Mouse (Mus musculus) neural tube, embryonic 14.5 days (tissue): Measurements from ENCODE around the gene Azin2. TPM values are rescaled to one million over a fixed set of nuclear protein-coding genes. Genes with fewer than 3 reads are reported as not detected.

ENCODE experiments used
- ATAC-seq: fragments of 200-750 bp; cut with Nextera tagmentation; 2 replicates; pipeline ENCODE4 v1.8.0; 2017; ENCODE audit warnings: low read depth, mild to moderate bottlenecking, moderate TSS enrichment, moderate library complexity
- H3K27ac ChIP-seq: fragments of 300-500 bp; sonication (generic); 2 replicates; pipeline ENCODE4 v1.5.1; 2014; ENCODE audit warnings: low read depth, mild to moderate bottlenecking, control low read depth, low read length, moderate library complexity, mixed read lengths
- H3K27me3 ChIP-seq: fragments of 300-500 bp; sonication (generic); 2 replicates; pipeline ENCODE4 v1.6.1; 2014; ENCODE audit warnings: low read length; ENCODE audit not compliant: control insufficient read depth, insufficient read depth
- H3K36me3 ChIP-seq: fragments of 300-500 bp; sonication (generic); 2 replicates; pipeline ENCODE4 v1.6.1; 2014; ENCODE audit warnings: low read length, mixed read lengths; ENCODE audit not compliant: control insufficient read depth, insufficient read depth
- H3K4me1 ChIP-seq: fragments of 300-500 bp; sonication (generic); 2 replicates; pipeline ENCODE4 v1.6.1; 2014; ENCODE audit warnings: low read length; ENCODE audit not compliant: control insufficient read depth, insufficient read depth
- H3K4me2 ChIP-seq: fragments of 300-500 bp; sonication (generic); 2 replicates; pipeline ENCODE4 v1.6.1; 2014; ENCODE audit warnings: mild to moderate bottlenecking, low read depth, low read length, control low read depth
- H3K4me3 ChIP-seq: fragments of 300-500 bp; sonication (generic); 2 replicates; pipeline ENCODE4 v1.5.1; 2014; ENCODE audit warnings: low read depth, low read length, control low read depth, mixed read lengths
- H3K9ac ChIP-seq: fragments of 300-500 bp; sonication (generic); replicated peaks from 2 replicates; pipeline ENCODE4 v1.6.1; 2014; ENCODE audit warnings: low read depth, mild to moderate bottlenecking, control low read depth, low read length, mixed read lengths
- H3K9me3 ChIP-seq: fragments of 300-500 bp; sonication (generic); 2 replicates; pipeline ENCODE4 v1.6.1; 2016; ENCODE audit warnings: low read length; ENCODE audit not compliant: control insufficient read depth
- WGBS: fragments of 180-500 bp; shearing (Covaris S2); extraction: QIAGEN DNeasy Blood & Tissue Kit; methylation state at CpG from one replicate; pipeline ENCODE4 v1.1.7; 2014; 5-methylcytosine and 5-hydroxymethylcytosine counted together
- polyA plus RNA-seq: library from polyadenylated mRNA; unstranded; fragments of >200 nt; fragmentation: Nextera tagmentation; extraction: Ambion mirVana; gene quantifications from 2 replicates; pipeline ENCODE4 v1.2.1, GENCODE M21; 2014

The Azin2 gene
- polyA plus RNA-seq, 1 experiment from 2014 or later = 19.9 TPM

- H3K27me3 ChIP-seq = no peaks in the 10 kb centered on the region
- peaks cover 22% of the 10 kb centered on the region for H3K4me1 ChIP-seq
- H3K4me2 ChIP-seq = no peak overlapping the region
- no peaks in the 10 kb centered on the region for H3K9me3 ChIP-seq
- 85% methylated on average over 12 of the region's 12 CpGs for WGBS
- H3K36me3 ChIP-seq = no peaks in the 10 kb centered on the region
- no peak overlapping the region for H3K9ac ChIP-seq
- H3K4me3 ChIP-seq = no peak overlapping the region
- no peak for ATAC-seq
- no peak overlapping the region; the same call in 1 of the 2 replicates for H3K27ac ChIP-seq
These were observed 72.3 kb downstream of the Azin2 start for GRCm38 (mm10) chr4:128889752-128890630.

DNA sequence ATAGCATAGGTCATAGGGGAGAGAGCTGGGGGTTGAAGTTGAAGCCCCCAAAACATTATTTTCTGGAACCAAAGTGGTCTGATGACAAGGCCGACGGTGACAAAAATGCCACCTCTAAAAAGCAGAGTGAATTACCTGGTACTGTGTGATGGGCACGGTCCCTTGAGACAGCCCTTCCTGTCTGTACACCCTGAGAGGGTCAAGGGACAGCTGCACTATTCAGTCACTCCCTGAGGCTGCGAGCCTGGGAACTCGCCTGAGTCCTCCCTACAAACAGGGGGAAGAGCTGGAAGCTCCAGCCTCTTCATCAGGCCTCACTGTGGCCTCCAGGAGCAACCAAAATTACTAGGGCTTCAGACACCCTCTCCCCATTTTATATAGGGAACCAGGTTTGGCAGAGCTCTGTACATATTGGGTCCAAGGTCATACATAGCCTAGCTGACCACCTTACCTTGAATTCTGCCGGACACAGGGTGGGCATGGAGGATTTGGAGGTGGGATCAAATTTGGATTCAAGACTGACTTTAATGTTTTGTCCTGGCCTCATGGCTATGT lies 73.7 kb downstream of the Azin2 start:
- ATAC-seq = no peak
- Histone ChIP-seq H3K4me3 (no peak overlapping the region), H3K9me3 (no peaks in the 10 kb centered on the region), H3K36me3 (no peaks in the 10 kb centered on the region), H3K4me2 (no peak overlapping the region), H3K4me1 (peaks cover 29% of the 10 kb centered on the region), H3K9ac (no peak overlapping the region), H3K27ac (no peak overlapping the region), H3K27me3 (no peaks in the 10 kb centered on the region)
- WGBS = 82% methylated on average over 6 of the region's 6 CpGs

DNA sequence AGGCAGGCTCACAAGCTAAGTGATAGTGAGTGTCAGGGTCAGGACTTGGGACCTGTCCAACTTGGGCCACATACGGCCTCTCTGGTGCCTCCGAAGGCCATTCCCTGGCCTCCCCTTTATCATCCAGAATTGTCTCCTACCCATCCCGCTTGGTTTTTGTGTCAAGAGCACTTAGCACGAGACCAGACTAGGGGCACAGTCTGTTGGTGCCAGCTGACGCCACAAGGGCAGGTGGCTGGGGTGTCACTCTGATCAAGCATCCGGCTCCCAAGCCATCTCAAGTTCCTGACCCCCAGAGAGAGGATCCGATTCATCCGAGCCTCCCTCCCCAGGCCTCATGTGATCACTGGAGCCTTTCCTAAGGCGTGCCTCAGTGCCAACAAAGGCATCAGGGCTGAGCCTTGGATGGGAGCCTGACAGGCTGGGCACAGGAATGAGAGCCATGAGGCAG lies 74.6 kb downstream of the Azin2 start:
- Histone ChIP-seq H3K4me3 (no peak overlapping the region), H3K27ac (peak overlapping the region; percentile 28; the same call in 1 of the 2 replicates), H3K27me3 (no peaks in the 10 kb centered on the region), H3K9ac (no peak overlapping the region; the same call in 1 of the 2 replicates), H3K4me2 (0 out of 2 replicates have a peak overlapping the region, but pooled peaks have one; percentile 33), H3K9me3 (no peaks in the 10 kb centered on the region), H3K36me3 (no peaks in the 10 kb centered on the region), H3K4me1 (peaks cover 31% of the 10 kb centered on the region)
- 30% methylated on average over 9 of the region's 9 CpGs for WGBS
- ATAC-seq = no peak

- H3K27ac ChIP-seq = peak overlapping the region; percentile 61; the same call in 1 of the 2 replicates
- 69% methylated on average over 10 of the region's 10 CpGs for WGBS
These were observed 75.2 kb downstream of the Azin2 start for GRCm38 (mm10) chr4:128887026-128887425.

DNA sequence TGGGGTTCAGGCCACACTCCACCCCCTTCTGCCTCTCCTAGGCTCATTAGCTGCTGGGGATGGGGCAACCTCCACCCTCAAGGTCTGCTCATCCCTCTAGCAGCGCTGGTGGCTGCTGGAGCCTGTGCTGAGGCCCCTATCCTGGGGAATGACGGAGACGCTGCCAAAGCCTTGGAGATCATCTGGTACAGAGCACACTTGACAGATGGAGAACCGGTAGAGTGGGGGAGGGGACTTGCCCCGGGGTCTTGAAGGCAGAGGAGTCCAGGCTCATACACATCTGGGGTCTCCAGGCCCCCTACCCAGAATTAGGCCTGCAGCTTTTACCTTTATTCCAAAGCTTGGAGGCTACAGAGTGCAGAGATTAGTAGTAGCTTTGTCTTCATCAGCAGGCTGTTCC lies 75.7 kb downstream of the Azin2 start:
- peaks cover 31% of the 10 kb centered on the region for H3K4me1 ChIP-seq
- H3K9me3 ChIP-seq = no peaks in the 10 kb centered on the region
- no peak for ATAC-seq
- 16% methylated on average over 5 of the region's 5 CpGs for WGBS
- H3K36me3 ChIP-seq = no peaks in the 10 kb centered on the region
- H3K4me2 ChIP-seq = peak overlapping the region; percentile 33
- no peak overlapping the region; the same call in 1 of the 2 replicates for H3K9ac ChIP-seq
- no peaks in the 10 kb centered on the region for H3K27me3 ChIP-seq
- H3K27ac ChIP-seq = peak overlapping the region; percentile 61; the same call in 1 of the 2 replicates
- no peak overlapping the region for H3K4me3 ChIP-seq

More at GRCm38 (mm10) chr4:128887026-128887425, 75.2 kb downstream of the Azin2 start:
- H3K9me3 ChIP-seq = no peaks in the 10 kb centered on the region
- no peak overlapping the region for H3K4me3 ChIP-seq
- ATAC-seq = no peak
- no peaks in the 10 kb centered on the region for H3K27me3 ChIP-seq
- no peak overlapping the region; the same call in 1 of the 2 replicates for H3K9ac ChIP-seq
- no peaks in the 10 kb centered on the region for H3K36me3 ChIP-seq
- H3K4me2 ChIP-seq = peak overlapping the region; percentile 33
- peaks cover 31% of the 10 kb centered on the region for H3K4me1 ChIP-seq

DNA sequence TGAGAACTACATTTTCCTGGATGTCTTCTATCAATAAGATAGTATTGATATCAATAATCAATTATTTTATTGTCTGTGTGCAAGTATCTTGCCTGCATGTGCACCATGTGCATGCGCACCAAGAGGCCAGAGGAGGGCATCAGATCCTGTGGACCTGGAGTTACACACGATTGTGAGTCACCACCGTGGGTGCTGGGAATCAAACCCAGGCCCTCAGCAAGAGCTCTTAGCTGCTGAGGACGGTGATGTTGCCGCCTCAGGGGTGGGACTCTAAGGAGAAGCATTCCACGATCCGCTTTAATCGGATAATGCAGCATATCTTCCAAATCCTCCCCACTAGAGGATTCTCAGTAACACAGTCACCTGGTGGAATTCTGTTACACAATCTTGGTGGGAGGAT lies 76.7 kb downstream of the Azin2 start:
- H3K27me3 ChIP-seq = no peaks in the 10 kb centered on the region
- H3K36me3 ChIP-seq = no peaks in the 10 kb centered on the region
- peak overlapping the region; percentile 83; the same call in 1 of the 2 replicates for H3K4me2 ChIP-seq
- WGBS = 97% methylated on average over 8 of the region's 8 CpGs
- H3K4me1 ChIP-seq = peaks cover 31% of the 10 kb centered on the region
- no peaks in the 10 kb centered on the region for H3K9me3 ChIP-seq
- ATAC-seq = no peak
- no peak overlapping the region for H3K27ac ChIP-seq
- H3K9ac ChIP-seq = no peak overlapping the region
- no peak overlapping the region for H3K4me3 ChIP-seq

DNA sequence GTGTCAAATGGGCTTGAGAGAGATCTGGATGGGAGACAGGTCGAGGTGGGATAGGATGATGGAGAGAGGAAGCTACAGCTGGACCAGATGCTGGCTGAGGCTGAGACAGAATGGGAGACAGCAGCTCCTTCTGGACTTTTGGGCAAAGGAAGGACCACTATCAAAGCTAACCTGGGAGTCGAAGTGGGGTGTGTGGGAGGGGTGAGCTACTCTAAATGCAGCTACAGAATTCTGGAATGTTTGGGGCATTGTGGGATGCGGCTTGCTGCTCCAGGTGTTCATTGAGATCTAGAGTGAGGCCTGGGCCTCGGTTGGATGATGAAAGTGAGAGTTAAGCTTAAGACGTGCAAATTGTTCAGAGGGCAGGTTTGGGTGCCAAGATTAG lies 77.5 kb downstream of the Azin2 start:
- peak overlapping the region; percentile 82; the same call in 1 of the 2 replicates for H3K27ac ChIP-seq
- no peaks in the 10 kb centered on the region for H3K9me3 ChIP-seq
- 56% methylated on average over 5 of the region's 5 CpGs for whole genome bisulfite sequencing
- peak overlapping the region; percentile 83 for H3K9ac ChIP-seq
- peak overlapping the region; percentile 83 for H3K4me2 ChIP-seq
- peak overlapping the region; percentile 83 for H3K4me3 ChIP-seq
- H3K36me3 ChIP-seq = no peaks in the 10 kb centered on the region
- ATAC-seq = no peak; the same call in 1 of the 2 replicates
- H3K27me3 ChIP-seq = no peaks in the 10 kb centered on the region
- H3K4me1 ChIP-seq = peaks cover 31% of the 10 kb centered on the region

DNA sequence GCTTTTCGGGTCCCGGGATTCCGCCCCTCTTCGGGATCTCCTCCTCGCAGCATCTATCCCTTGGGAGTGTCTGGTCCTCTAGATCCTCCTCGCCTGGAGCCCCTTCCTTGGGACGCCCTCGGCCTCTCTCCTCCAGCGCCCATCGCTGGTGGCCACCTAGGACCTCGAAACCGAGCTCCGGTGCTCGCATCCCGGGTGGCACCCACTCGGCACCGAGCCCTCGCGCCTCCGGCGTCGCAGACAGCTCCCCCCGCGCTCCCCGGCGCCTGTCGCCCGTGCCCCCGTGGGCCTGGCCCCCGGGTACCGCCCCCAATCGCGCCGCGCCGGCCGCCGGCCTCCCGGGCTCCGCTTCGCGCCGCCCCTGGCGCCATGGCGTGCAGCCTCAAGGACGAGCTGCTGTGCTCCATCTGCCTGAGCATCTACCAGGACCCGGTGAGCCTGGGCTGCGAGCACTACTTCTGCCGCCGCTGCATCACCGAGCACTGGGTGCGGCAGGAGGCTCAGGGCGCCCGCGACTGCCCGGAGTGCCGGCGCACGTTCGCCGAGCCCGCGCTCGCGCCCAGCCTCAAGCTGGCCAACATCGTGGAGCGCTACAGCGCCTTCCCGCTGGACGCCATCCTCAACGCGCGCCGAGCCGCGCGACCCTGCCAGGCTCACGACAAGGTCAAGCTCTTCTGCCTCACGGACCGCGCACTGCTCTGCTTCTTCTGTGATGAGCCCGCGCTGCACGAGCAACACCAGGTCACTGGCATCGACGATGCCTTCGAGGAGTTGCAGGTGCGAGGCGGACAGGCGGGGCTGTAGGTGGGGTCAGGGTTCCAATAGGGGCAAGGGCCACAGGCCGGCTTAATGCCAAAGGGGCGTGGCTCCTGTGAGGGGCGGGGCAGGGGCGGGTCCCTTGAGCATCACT lies 78.2 kb downstream of the Azin2 start:
- WGBS = under 1% methylated on average over 94 of the region's 94 CpGs
- peak overlapping the region; percentile 83 for H3K4me3 ChIP-seq
- H3K4me1 ChIP-seq = peaks cover 34% of the 10 kb centered on the region

More for the DNA sequence above, 78.2 kb downstream of the Azin2 start:
- no peaks in the 10 kb centered on the region for H3K36me3 ChIP-seq
- H3K4me2 ChIP-seq = peak overlapping the region; percentile 83
- ATAC-seq = peak; percentile 71
- H3K9me3 ChIP-seq = no peaks in the 10 kb centered on the region
- H3K27me3 ChIP-seq = no peaks in the 10 kb centered on the region
- H3K9ac ChIP-seq = peak overlapping the region; percentile 83
- peak overlapping the region; percentile 82 for H3K27ac ChIP-seq
